Mouse (Mus musculus) hematopoietic stem cell, adult 5-6 weeks (primary cell): ENCODE measurements around the gene Npl. TPM values are rescaled to one million over a fixed set of nuclear protein-coding genes. Genes with fewer than 3 reads are reported as not detected.

Experiments
- ATAC-seq, 2 experiments: fragments of 125-278 bp in 1 of 2; replicated peaks in 1 of 2; 2 replicates each; pipeline ENCODE4 v1.8.0; 2016 to 2017; ENCODE audit warnings: inconsistent platforms in 2 of 2, mild to moderate bottlenecking in 2 of 2, moderate number of reproducible peaks in 2 of 2, low read depth in 1 of 2, moderate TSS enrichment in 1 of 2; ENCODE audit not compliant: low FRiP score in 2 of 2, poor library complexity in 2 of 2, severe bottlenecking in 2 of 2, insufficient read depth in 1 of 2, low TSS enrichment in 1 of 2
- total RNA-seq: library from RNA; stranded (forward); fragments of 172-1452, 232-1000 nt; gene quantifications from 2 replicates; pipeline ENCODE4 v1.2.3, GENCODE M21; 2017

Npl gene
- total RNA-seq = 17.2 and 26.1 TPM in 2 replicates

- peak; percentile 89 to 90 for ATAC-seq
These were observed at the start of gene Npl for GRCm38 (mm10) chr1:153549536-153550199. Npl (minus strand) TSS chr1:153550045.

GRCm38 (mm10) chr1:153599302-153600045 lies 49.6 kb upstream of the Npl start:
- no peak for ATAC-seq

DNA sequence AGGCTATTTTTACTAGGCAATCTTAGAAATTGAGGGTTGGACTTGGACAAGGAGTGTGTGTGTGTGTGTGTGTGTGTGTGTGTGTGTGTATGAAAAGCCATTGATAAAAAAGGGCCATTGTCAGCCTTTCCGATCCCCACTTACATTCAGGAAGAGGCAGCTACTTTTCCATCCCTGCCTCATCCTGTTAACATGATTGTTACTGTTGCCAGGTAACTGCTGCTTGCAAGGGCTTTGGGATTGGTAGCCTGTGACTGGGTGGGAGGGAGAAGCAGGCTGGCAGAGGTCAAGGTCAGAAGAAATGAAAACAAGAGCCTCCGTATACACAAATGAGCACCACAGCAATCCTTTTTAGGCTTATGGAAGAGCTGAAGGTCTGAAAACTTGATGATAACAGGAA lies 48.9 kb upstream of the Npl start:
- no peak for ATAC-seq

DNA sequence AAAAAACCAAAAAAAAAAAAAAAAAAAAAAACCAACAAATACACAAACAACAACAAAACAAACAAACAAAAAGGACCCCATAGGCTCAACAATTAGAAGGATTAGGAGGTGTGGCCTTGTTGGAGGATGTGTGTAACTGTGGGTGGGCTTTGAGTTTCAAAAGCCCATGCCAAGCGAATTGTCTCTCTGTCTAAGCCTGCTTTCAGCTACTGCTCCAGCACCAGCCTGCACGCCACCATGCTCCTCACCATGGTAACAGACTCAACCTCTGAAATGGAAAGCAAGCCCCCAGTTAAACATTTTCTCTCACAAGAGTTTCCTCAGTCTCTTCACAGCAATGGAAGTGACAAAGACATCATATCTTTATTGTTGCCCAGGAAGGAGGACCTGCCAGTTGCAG lies 43.8 kb upstream of the Npl start:
- no peak for ATAC-seq

- no peak for ATAC-seq
These were observed 40.4 kb upstream of the Npl start for GRCm38 (mm10) chr1:153590176-153590734.

- peak in 1 of 2 experiments; percentile 21; a peak in 1 of 4 replicates for ATAC-seq
These were observed 38.1 kb upstream of the Npl start for GRCm38 (mm10) chr1:153587956-153588355.

DNA sequence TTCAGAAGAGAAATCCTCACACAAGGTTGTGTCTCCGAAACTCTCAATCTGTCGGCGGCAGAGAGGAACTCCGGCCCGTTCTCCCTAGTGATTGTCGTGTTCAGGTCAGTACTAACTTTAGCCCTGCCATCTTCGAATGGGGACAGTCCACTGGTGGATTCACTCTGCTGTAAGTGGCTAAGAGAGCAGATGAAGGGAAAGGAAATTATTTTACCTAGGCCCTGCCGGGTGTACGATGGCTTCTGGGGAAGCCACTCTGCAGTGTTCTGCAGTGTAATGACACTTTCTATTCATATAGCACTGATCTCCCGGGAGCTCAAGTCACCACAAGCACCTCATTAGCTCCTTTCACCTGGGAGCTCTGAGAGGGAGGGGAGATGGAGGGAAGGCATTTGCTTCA lies 37.0 kb upstream of the Npl start:
- no peak for ATAC-seq

- peak in 1 of 2 experiments; percentile 14; a peak in 1 of 4 replicates for ATAC-seq
These were observed 35.9 kb upstream of the Npl start for GRCm38 (mm10) chr1:153585752-153586151.

DNA sequence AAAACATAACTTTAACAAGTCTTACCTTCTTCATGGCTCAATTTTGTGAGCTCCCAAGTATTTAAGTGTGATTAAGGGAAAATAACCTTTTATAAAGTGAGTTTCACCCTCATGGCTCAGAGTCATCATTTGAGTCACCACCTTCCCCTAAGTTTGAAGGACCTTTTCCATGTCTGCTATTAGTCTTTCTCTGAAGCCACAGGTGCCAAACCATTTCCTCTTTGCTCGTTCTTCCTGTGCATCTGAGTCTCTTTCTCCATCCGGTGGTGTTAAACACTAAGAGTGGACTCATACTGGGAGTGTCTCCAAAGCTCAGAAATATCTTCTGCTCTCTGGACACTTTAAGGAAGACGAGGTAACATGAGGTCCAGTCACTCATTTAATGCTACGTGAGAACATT lies 33.3 kb upstream of the Npl start:
- no peak for ATAC-seq

DNA sequence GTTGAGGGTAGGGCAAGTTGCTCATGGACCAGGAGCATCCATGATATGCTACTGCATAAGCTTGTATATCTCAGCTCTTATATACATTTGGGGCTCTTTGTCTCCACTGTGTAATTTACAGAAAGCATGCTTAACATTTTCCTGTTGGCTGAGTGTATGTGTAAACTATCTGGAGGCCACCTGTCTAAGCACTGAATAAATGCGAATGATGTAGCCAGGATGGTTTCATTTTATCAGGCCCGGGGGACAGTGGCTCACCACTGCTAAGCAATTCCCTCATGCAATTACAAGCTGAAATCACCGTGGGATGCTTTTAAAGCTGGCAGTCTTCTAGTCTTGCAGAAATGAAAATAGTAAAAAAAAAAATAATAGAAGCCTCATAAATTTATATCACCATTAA lies 24.9 kb upstream of the Npl start:
- no peak for ATAC-seq

- no peak for ATAC-seq
These were observed 22.6 kb upstream of the Npl start for GRCm38 (mm10) chr1:153572271-153573043.

GRCm38 (mm10) chr1:153565701-153566100 lies 15.9 kb upstream of the Npl start:
- no peak for ATAC-seq

DNA sequence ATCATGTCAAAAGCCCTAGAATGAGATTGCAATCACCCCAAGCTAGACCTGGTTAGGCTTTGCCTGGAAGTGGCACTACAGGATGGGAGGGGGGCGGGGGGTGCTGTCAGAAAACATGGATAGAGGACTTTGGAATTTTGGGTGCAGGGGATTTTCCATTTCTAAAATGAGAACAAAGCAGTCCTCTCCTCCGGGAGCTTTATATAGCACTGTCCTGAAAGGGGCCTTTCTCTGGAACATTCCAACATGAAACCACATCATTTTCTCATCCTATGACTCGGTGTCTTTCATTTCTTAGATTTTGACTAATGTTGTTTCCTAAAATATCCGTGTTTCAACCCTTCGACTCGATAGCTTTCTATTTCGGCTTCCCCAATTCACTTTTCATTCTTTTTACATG lies 14.9 kb upstream of the Npl start:
- ATAC-seq = no peak

DNA sequence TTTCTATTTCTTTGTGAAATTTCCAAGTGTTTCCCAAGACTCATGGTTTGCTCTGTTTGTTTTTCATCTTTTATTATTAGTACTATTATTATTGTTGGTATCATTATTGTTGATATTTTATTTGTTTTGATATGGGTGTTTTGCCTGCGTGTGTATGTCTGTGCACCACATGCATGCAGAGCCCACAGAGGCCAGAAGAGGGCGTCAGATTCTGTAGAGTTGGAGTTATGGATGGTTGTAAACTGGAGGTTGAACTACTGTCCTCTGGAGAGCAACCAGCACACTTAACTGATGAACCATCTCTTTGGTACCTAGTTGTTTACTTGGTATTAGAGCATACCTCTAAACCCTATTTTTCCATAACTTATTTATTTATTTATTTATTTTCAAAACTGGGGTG lies 13.8 kb upstream of the Npl start:
- ATAC-seq = no peak

DNA sequence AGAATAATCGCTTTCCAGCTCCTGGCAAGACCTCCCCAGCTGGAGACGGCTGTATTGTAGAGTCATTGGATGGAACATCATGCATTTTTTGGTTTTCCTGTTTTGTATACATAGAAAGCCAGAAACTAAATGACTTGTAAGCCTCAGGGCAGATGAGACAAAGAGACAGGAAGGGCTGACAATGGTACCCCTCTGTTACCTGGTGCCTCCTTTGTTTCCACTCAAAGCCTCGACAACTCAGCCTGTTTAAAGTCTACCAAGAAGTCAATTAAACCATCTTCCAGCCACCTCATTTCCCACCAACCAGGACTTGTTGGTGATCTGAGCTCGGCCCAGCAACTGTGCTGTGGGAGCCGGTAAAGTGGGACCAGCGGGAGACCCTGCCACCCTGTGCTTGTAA lies 11.0 kb upstream of the Npl start:
- no peak for ATAC-seq

DNA sequence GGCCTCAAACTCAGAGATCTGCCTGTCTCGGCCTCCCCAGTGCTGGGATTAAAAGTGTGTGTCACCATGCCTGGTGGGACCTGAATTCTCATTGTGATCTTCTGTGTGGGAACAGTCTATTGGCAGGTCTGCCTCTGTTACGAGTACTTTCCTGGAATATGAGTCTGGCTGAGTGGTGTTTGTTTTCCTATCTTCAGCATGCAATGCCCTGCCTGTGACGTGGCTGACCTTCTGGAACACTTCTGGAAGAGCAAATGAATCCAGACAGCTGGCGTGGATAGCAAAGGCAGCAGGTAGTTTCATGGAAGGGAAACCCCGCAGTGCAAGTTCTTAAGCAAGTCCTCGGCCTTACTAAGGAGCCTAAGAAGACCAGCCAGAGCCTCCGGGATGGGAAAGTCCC lies 9.9 kb upstream of the Npl start:
- ATAC-seq = no peak

- peak; percentile 73 to 80; a peak in 3 of 4 replicates for ATAC-seq
These were observed 9.3 kb upstream of the Npl start for GRCm38 (mm10) chr1:153559126-153559647.

- peak; percentile 32 to 59; a peak in 2 of 4 replicates for ATAC-seq
These were observed 7.1 kb upstream of the Npl start for GRCm38 (mm10) chr1:153556896-153557295.
